Mouse (Mus musculus) liver, adult 2 months (tissue): ENCODE measurements at regions not wholly inside any gene's neighbourhood (a gene's known extent, or its start where the extent isn't known, plus 50 kb on each side); places are given as distances from the start of the nearest gene placed in this dataset.

Experiments
- CTCF ChIP-seq: fragments of 200-500 bp; IDR thresholded peaks from 2 replicates; pipeline ENCODE4 v1.5.1; 2011; ENCODE audit warnings: low read depth, low read length, control low read depth
- POLR2A ChIP-seq: fragments of 200-500 bp; IDR thresholded peaks from 2 replicates; pipeline ENCODE4 v1.6.1; 2011; ENCODE audit warnings: low read length, control low read depth; ENCODE audit not compliant: insufficient read depth; ENCODE audit errors: extremely low read depth

DNA sequence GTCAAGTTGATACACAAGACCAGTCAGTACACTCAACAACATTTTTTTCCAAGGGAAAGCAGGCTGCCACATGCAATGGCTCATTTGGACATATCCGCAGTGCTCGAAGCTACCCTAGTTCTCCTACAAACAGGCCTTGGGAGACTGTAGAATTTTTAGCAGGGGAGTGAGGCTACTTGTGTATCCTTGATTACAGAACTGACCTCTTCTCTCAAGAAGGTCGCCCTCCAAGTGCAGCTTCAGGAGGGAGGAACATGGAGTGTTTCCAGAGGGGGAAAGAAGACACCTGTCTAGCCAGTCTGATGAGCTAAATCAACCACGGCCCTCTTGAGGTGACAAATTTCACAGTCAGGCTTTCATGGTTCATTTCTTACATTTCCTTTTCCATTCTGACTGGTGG, 202.0 kb upstream of the Prlr start:
- no peak for TF ChIP-seq POLR2A
- TF ChIP-seq CTCF = no peak
